Mouse (Mus musculus) stomach, postnatal 0 days (tissue): ENCODE measurements around the gene Tbc1d23. TPM values are rescaled to one million over a fixed set of nuclear protein-coding genes. Genes with fewer than 3 reads are reported as not detected.

Source experiments
- ATAC-seq: fragments of 200-750 bp; cut with Nextera tagmentation; 2 replicates; pipeline ENCODE4 v1.8.0; 2017; ENCODE audit not compliant: low FRiP score, low TSS enrichment
- DNase-seq: peaks from one replicate; pipeline ENCODE4 v3.0.0-alpha.2; 2016; ENCODE audit warnings: low spot score
- H3K27ac ChIP-seq: fragments of 300-500 bp; sonication (generic); replicated peaks from 2 replicates; pipeline ENCODE4 v1.5.1; 2014; ENCODE audit warnings: mild to moderate bottlenecking, control low read depth
- H3K27me3 ChIP-seq: fragments of 300-500 bp; sonication (generic); 2 replicates; pipeline ENCODE4 v1.6.1; 2014; ENCODE audit warnings: low read length; ENCODE audit not compliant: control insufficient read depth, insufficient read depth
- H3K36me3 ChIP-seq: fragments of 300-500 bp; sonication (generic); 2 replicates; pipeline ENCODE4 v1.6.1; 2014; ENCODE audit warnings: low read length, mixed read lengths; ENCODE audit not compliant: control insufficient read depth, insufficient read depth
- H3K4me1 ChIP-seq: fragments of 300-500 bp; sonication (generic); replicated peaks from 2 replicates; pipeline ENCODE4 v1.6.1; 2014; ENCODE audit warnings: antibody characterized with exemption; ENCODE audit not compliant: control insufficient read depth, insufficient read depth
- H3K4me2 ChIP-seq: fragments of 300-500 bp; sonication (generic); replicated peaks from 2 replicates; pipeline ENCODE4 v1.6.1; 2014; ENCODE audit warnings: low read depth, mild to moderate bottlenecking, control low read depth, moderate library complexity
- H3K4me3 ChIP-seq: fragments of 300-500 bp; sonication (generic); 2 replicates; pipeline ENCODE4 v1.5.1; 2014; ENCODE audit warnings: low read depth, low read length, control low read depth
- H3K9ac ChIP-seq: fragments of 300-500 bp; sonication (generic); 2 replicates; pipeline ENCODE4 v1.6.1; 2014; ENCODE audit warnings: mild to moderate bottlenecking, low read length, control low read depth, mixed read lengths
- H3K9me3 ChIP-seq: fragments of 300-500 bp; sonication (generic); 2 replicates; pipeline ENCODE4 v1.6.1; 2016; ENCODE audit warnings: low read length; ENCODE audit not compliant: control insufficient read depth
- CTCF ChIP-seq: IDR thresholded peaks from 2 replicates; pipeline ENCODE4 v1.5.1; 2016; ENCODE audit warnings: antibody characterized with exemption, low read depth, mild to moderate bottlenecking, moderate library complexity
- EP300 ChIP-seq: optimal IDR thresholded peaks from 2 replicates; pipeline ENCODE3; 2016; ENCODE audit warnings: antibody characterized with exemption
- WGBS: fragments of 180-500 bp; shearing (Covaris S2); extraction: QIAGEN DNeasy Blood & Tissue Kit; methylation state at CpG from one replicate; pipeline ENCODE4 v1.1.7; 2014; 5-methylcytosine and 5-hydroxymethylcytosine counted together
- polyA plus RNA-seq: library from polyadenylated mRNA; unstranded; fragments of >200 nt; fragmentation: Nextera tagmentation; extraction: Ambion mirVana; gene quantifications from 2 replicates; pipeline ENCODE4 v1.2.1, GENCODE M21; 2015

Tbc1d23 gene
- polyA plus RNA-seq, 1 experiment from 2014 or later = 17.1 TPM

GRCm38 (mm10) chr16:57226444-57226843 lies 4.9 kb downstream of the Tbc1d23 start:
- H3K27me3 ChIP-seq = no peaks in the 10 kb centered on the region
- no peak overlapping the region for H3K9ac ChIP-seq
- no peaks in the 10 kb centered on the region for H3K9me3 ChIP-seq
- no peak overlapping the region for H3K4me2 ChIP-seq
- peaks cover 2% of the 10 kb centered on the region; the same call in 1 of the 2 replicates for H3K4me1 ChIP-seq
- no peak overlapping the region for H3K4me3 ChIP-seq
- no peak for ATAC-seq
- 52% methylated on average over 5 of the region's 5 CpGs for WGBS
- DNase-seq = no peak
- H3K27ac ChIP-seq = no peak overlapping the region
- TF ChIP-seq CTCF (no peak), EP300 (no peak)
- H3K36me3 ChIP-seq = no peaks in the 10 kb centered on the region

- 95% methylated on average over 6 of the region's 6 CpGs for WGBS
- Histone ChIP-seq H3K27ac (no peak overlapping the region), H3K27me3 (no peaks in the 10 kb centered on the region), H3K4me1 (no peaks in the 10 kb centered on the region), H3K9ac (no peak overlapping the region), H3K9me3 (no peaks in the 10 kb centered on the region), H3K4me3 (no peak overlapping the region), H3K36me3 (peaks cover 4% of the 10 kb centered on the region; the same call in 1 of the 2 replicates), H3K4me2 (no peak overlapping the region)
- no peak for ATAC-seq
- TF ChIP-seq CTCF (no peak), EP300 (no peak)
- no peak for DNase-seq
Measured at GRCm38 (mm10) chr16:57220361-57220760, 10.9 kb downstream of the Tbc1d23 start.

GRCm38 (mm10) chr16:57215957-57216356 lies 15.3 kb downstream of the Tbc1d23 start:
- Histone ChIP-seq H3K4me3 (no peak overlapping the region), H3K9ac (no peak overlapping the region), H3K36me3 (peaks cover 6% of the 10 kb centered on the region), H3K27ac (no peak overlapping the region), H3K4me1 (no peaks in the 10 kb centered on the region), H3K27me3 (no peaks in the 10 kb centered on the region), H3K4me2 (no peak overlapping the region), H3K9me3 (no peaks in the 10 kb centered on the region)
- TF ChIP-seq EP300 = no peak
- no peak for TF ChIP-seq CTCF
- DNase-seq = no peak
- ATAC-seq = no peak

- Histone ChIP-seq H3K4me3 (no peak overlapping the region), H3K4me1 (no peaks in the 10 kb centered on the region), H3K9me3 (no peaks in the 10 kb centered on the region), H3K36me3 (peaks cover 5% of the 10 kb centered on the region; the same call in 1 of the 2 replicates), H3K27ac (no peak overlapping the region), H3K4me2 (no peak overlapping the region), H3K9ac (no peak overlapping the region), H3K27me3 (no peaks in the 10 kb centered on the region)
- DNase-seq (no peak), ATAC-seq (no peak)
- no peak for TF ChIP-seq CTCF
- no peak for TF ChIP-seq EP300
- WGBS = 87% methylated on average over 2 of the region's 2 CpGs
Measured at GRCm38 (mm10) chr16:57211037-57211436, 20.3 kb downstream of the Tbc1d23 start.

- Histone ChIP-seq H3K9me3 (no peaks in the 10 kb centered on the region), H3K9ac (no peak overlapping the region), H3K4me1 (no peaks in the 10 kb centered on the region), H3K27me3 (no peaks in the 10 kb centered on the region), H3K4me3 (no peak overlapping the region), H3K27ac (no peak overlapping the region), H3K4me2 (no peak overlapping the region), H3K36me3 (peaks cover 5% of the 10 kb centered on the region; the same call in 1 of the 2 replicates)
- TF ChIP-seq CTCF (no peak), EP300 (no peak)
- no peak for ATAC-seq
- DNase-seq = no peak
- 71% methylated on average over 2 of the region's 2 CpGs for WGBS
Measured at GRCm38 (mm10) chr16:57208342-57208741, 23.0 kb downstream of the Tbc1d23 start.

- ATAC-seq = no peak
- no peak overlapping the region for H3K4me3 ChIP-seq
- H3K4me1 ChIP-seq = no peaks in the 10 kb centered on the region
- no peak overlapping the region for H3K4me2 ChIP-seq
- TF ChIP-seq CTCF (no peak), EP300 (no peak)
- no peaks in the 10 kb centered on the region for H3K27me3 ChIP-seq
- no peak for DNase-seq
- 66% methylated on average over 3 of the region's 3 CpGs for WGBS
- peaks cover 3% of the 10 kb centered on the region for H3K36me3 ChIP-seq
- no peaks in the 10 kb centered on the region for H3K9me3 ChIP-seq
- H3K9ac ChIP-seq = no peak overlapping the region
- no peak overlapping the region for H3K27ac ChIP-seq
Measured at GRCm38 (mm10) chr16:57197281-57197680, 34.0 kb downstream of the Tbc1d23 start.
